Mouse (Mus musculus) T-helper 17 cell (primary cell): ENCODE results near the gene Jmjd1c.

Experiments
- in situ Hi-C, 2 experiments: fragments of 300-600 bp; cut with MboI, MseI; formaldehyde crosslinking; loops; 1 replicate in 1 of 2; 2 replicates in 1 of 2; pipeline ENCODE4 v1.15.1; 2025; ENCODE audit warnings: high pct_unique_total_duplicates in 2 of 2

The Jmjd1c gene

GRCm38 (mm10) chr10:67220251-67220650, 124.3 kb downstream of the Jmjd1c start:
- in situ Hi-C loops, result no loop called here

GRCm38 (mm10) chr10:67221284-67221683, 125.4 kb downstream of the Jmjd1c start:
- in situ Hi-C loops, result no loop called here

- in situ Hi-C loops, result no loop called here
Measured at GRCm38 (mm10) chr10:67223942-67224341, 128.0 kb downstream of the Jmjd1c start.

- in situ Hi-C loops, result no loop called here
Measured at GRCm38 (mm10) chr10:67225528-67225927, 129.6 kb downstream of the Jmjd1c start.

GRCm38 (mm10) chr10:67226109-67226508, 130.2 kb downstream of the Jmjd1c start:
- in situ Hi-C loops, result no loop called here

GRCm38 (mm10) chr10:67226543-67226942, 130.6 kb downstream of the Jmjd1c start:
- in situ Hi-C loops, result no loop called here

GRCm38 (mm10) chr10:67230439-67230838, 134.5 kb downstream of the Jmjd1c start:
- in situ Hi-C loops, result no loop called here

- in situ Hi-C loops, result loop anchor here in 1 of 2 experiments (5.0 kb wide), 1 partner anchor 60 kb away; no protein-coding TSS in a partner anchor
Measured at GRCm38 (mm10) chr10:67247145-67247544, 151.2 kb downstream of the Jmjd1c start.

- in situ Hi-C loops, result loop anchor here in 1 of 2 experiments (5.0 kb wide), 1 partner anchor 58 kb away; no protein-coding TSS in a partner anchor
Measured at GRCm38 (mm10) chr10:67249486-67249885, 153.6 kb downstream of the Jmjd1c start.

GRCm38 (mm10) chr10:67250846-67251245, 154.9 kb downstream of the Jmjd1c start:
- in situ Hi-C loops, result no loop called here

GRCm38 (mm10) chr10:67252353-67252752, 156.4 kb downstream of the Jmjd1c start:
- in situ Hi-C loops, result no loop called here

GRCm38 (mm10) chr10:67253115-67253514, 157.2 kb downstream of the Jmjd1c start:
- in situ Hi-C loops, result no loop called here

- in situ Hi-C loops, result no loop called here
Measured at GRCm38 (mm10) chr10:67264852-67265251, 168.9 kb downstream of the Jmjd1c start.

GRCm38 (mm10) chr10:67275916-67276315, 180.0 kb downstream of the Jmjd1c start:
- in situ Hi-C loops, result no loop called here

GRCm38 (mm10) chr10:67281852-67282251, 185.9 kb downstream of the Jmjd1c start:
- in situ Hi-C loops, result no loop called here

- in situ Hi-C loops, result no loop called here
Measured at GRCm38 (mm10) chr10:67282531-67282930, 186.6 kb downstream of the Jmjd1c start.

GRCm38 (mm10) chr10:67283516-67283915, 187.6 kb downstream of the Jmjd1c start:
- in situ Hi-C loops, result no loop called here

GRCm38 (mm10) chr10:67284311-67284710, 188.4 kb downstream of the Jmjd1c start:
- in situ Hi-C loops, result no loop called here

GRCm38 (mm10) chr10:67284761-67285175, 188.8 kb downstream of the Jmjd1c start:
- in situ Hi-C loops, result no loop called here

- in situ Hi-C loops, result no loop called here
Measured at GRCm38 (mm10) chr10:67285176-67285814, 189.4 kb downstream of the Jmjd1c start, which contains the start of gene Nrbf2. Gene Nrbf2, minus strand, starts transcription at chr10:67285305.

- in situ Hi-C loops, result no loop called here
Measured at GRCm38 (mm10) chr10:67287877-67288276, 192.0 kb downstream of the Jmjd1c start.

GRCm38 (mm10) chr10:67290622-67291021, 194.7 kb downstream of the Jmjd1c start:
- in situ Hi-C loops, result no loop called here

GRCm38 (mm10) chr10:67291087-67291486, 195.2 kb downstream of the Jmjd1c start:
- in situ Hi-C loops, result no loop called here

- in situ Hi-C loops, result no loop called here
Measured at GRCm38 (mm10) chr10:67295331-67295730, 199.4 kb downstream of the Jmjd1c start.
